Mouse (Mus musculus) heart, postnatal 10 days (tissue): ENCODE data around the gene Evi5. TPM values are rescaled to one million over a fixed set of nuclear protein-coding genes. Genes with fewer than 3 reads are reported as not detected.

Experiments used
- DNase-seq, 2 experiments: peaks; one replicate each; pipeline ENCODE4 v3.0.0; 2021
- intact Hi-C: fragments of 180-260 bp; cut with DNase I; formaldehyde crosslinking; loops from one replicate; pipeline ENCODE4 v1.15.1; 2025
- total RNA-seq, 2 experiments: library from RNA; stranded (reverse); gene quantifications; 2 replicates each; pipeline ENCODE4 v1.2.3; 2021

The Evi5 gene
- total RNA-seq, 2 experiments from 2014 or later, result 38.8 to 39.6 TPM

DNA sequence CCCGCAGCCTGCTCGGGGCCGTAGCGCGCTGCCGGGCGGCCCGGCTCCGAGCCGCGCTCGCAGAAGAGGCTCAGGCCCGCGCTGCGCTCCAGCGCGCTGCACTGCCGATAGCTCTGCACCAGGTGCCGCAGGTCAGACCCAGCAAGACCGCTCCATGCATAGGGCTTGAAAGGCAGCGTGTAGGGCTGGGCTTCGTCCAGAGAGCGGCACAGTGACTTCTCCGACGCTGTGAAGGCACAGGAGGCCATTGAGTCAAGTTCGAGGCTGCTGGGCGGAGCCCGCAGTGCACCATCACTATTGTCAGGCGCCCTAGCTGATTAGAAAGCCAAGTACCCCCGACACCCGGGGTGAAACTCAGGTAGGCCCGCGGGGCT is 153.3 kb downstream of the Evi5 start:
- DNase-seq, result peak in 1 of 2 experiments; percentile 12
- intact Hi-C loops, result no loop called here

DNA sequence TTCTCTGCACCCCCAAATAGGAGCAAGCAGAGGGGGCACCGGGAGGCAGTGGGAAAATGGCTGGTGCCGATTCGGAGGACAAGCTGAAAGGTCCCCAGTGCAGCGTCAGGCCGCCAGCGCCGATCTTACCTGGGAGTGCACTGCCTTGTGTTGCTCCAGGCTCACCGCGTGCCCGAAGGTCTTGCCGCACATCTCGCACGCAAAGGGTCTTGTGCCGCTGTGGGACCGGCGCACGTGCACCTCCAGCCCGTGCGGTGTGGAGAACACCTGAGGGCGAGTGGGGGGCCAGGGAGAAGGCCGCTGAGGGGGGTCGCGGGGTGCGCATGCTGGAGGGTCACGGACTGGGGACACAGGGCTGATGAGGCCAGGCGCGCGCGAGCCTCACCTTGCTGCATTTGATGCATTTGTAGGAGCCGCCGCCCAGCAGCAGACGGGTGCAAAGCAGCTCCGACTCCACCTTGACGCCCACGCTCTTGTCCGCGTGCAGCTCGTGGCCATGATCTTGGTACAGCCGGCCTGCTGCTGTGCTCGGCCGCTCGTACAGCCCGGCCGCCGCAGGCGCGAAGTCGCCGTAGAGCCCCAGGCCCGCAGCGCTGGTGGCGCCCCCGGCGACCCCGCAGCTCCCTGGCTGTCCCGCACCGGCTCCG is 153.8 kb downstream of the Evi5 start:
- DNase-seq, result peak in 1 of 2 experiments; percentile 15
- intact Hi-C loops, result no loop called here

DNA sequence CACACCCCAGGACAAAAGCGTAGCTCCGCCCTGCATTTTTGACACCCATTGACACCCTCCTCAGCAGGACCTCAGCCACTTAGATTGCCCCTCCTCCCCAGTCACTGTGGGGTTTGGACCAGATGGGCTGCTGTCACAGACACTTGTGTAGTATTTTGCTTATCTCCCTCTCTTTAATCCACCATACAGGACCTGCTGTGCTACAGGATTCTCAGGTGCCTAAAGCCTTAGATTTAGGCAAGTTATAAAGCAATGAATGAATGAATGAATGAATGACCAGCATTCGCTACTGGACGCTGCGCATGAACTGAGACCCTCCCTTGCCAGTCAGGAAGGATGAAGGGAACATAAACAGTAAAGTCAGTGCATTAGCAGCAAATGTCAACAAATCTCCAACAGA is 154.4 kb downstream of the Evi5 start:
- DNase-seq, result no peak
- intact Hi-C loops, result no loop called here

DNA sequence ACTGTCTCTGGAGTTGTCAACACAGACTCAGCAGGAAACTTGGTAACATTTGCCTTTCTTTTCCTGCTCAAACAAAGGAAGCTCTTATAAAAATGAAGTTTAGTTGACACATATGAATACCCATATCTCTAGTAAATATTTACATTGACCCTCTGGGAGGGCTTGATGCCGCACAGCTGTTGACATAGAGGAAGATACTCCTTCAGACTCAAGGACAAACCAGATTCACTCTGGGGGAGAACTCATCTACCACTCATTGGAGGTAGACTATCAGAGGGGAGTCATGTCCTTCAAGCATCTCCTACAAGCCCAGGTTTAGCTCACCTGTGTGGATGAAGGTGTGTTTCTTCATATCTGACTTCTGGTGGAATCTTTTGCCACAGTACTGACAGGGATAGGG is 155.1 kb downstream of the Evi5 start:
- intact Hi-C loops, result no loop called here
- DNase-seq, result no peak

DNA sequence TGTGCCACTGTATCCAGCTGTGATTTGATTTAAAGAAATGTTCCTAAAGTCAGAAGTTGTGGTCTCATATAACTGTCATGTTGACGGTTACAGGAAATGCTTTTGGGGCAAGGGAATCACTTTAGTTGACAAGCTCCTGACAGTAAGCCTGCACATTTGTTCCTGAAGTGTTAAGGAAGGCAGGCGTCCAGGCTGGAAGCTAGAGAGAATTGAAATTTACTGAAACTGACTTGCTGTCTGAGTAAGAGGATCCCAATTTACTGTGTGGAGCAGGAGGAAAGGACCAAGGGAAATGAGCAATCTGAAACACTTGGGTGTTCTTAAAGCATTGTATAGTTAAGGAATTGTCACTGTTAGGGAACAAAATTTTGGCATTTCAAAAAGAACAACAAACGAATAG is 155.7 kb downstream of the Evi5 start:
- intact Hi-C loops, result no loop called here
- no peak for DNase-seq

DNA sequence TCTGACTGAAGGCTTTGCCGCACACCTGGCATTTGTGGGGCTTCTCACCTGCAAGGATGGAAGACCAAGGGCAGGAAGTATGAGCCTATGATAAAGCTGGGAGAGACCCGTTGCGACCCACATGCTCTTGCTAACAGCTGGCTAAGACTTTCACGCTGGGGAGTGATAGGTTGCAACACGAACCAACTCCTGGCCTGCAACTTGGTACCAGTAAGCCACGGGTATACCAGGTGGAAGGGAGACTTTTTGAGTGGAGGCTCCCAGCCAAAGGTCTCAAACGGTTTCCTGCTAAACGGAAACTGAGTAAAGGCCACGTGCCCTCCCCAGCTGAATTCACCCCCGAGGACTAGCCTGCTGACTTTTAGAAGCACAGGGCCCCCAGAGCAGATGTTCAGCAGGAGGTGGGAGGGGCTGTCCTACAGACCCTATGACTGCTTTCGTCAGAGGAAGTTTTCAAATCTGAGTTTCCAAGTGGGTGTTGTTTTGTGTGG is 157.0 kb downstream of the Evi5 start:
- intact Hi-C loops, result no loop called here
- DNase-seq, result no peak

DNA sequence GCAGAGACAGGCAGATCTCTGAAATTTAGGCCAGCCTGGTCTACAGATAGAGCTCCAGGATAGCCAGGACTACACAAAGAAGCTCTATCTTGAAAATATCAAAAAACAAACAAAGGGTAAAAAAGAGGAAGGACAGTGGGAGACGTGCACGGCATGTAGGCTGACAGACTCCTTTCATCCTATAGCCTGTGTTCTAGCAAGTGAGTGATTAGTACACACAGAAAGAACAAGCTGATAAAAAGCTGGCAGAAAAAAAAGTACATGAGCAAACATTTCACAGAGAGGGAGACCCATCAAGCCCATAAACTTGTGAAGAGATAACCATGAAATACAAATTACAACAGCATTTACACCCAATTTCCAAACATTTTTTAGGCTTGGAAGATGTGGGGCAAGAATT is 163.2 kb downstream of the Evi5 start:
- DNase-seq, result no peak
- intact Hi-C loops, result no loop called here

DNA sequence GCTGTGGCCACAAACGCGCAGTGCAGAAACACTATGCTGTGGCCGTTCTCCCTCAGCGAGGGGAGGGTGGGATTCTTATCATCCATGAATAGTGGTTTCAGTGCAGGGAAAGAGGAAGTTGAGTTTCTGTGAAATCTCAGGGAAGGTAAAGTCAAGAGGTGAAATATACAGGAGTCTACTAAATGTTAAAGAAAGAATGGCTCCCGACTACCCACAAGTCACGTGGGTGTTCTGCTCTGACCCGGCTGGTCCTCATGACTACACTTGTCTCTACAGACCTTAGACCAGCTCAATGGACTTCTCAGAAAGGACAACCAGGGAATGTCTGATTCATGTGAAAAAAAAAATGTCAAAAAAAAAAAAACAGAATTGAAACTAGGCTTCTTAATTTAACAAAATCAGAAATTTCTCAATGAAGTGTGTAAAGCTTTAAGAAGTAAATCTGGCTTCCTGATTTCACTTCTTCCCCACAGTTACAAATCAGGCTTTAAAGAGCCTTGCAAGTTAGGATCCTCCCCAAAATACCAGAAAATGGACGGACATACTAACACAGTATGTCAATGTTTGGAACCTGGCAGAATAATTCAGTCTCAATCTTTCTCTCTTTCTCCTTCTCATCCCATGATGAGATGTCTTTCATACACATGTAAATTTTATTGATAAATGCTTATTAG is 166.6 kb downstream of the Evi5 start:
- DNase-seq, result no peak
- intact Hi-C loops, result no loop called here

DNA sequence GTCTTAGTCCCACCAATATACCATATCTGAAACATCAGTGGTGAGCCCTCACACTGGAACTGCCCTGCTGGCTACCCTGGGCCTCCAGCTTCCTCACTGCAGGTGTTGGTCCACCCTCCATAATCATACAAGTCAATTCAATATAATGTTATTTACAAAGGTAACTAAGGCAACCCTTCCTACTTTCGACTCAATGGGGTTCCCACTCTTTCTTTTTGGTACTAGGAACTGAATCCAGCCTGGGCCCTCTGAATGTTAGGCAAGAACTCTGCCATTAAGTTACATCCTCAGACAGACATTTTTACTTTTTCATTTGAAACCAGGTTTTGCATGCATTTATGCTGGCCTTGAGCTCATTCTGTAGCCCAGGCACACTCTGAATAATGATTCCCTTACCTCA is 168.6 kb downstream of the Evi5 start:
- intact Hi-C loops, result no loop called here
- no peak for DNase-seq

DNA sequence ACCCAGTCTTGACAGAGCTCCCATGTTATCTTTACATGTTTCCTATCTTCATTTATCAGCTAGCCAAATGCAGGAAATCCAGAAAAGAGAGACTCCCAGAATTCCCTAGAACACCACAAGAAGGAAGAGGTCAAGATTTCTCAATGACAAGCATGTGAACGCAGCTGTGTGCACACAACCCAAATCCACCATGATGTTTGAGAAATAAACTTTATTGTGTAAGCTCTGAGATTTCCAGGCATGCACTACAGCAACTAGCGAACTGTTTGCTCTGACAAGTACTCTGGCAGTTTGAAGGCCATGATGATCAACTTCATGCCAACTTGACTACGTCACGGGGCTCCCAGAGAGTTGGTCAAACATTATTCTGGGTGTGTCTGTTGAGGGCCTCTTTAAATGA is 169.2 kb downstream of the Evi5 start:
- no peak for DNase-seq
- intact Hi-C loops, result no loop called here

DNA sequence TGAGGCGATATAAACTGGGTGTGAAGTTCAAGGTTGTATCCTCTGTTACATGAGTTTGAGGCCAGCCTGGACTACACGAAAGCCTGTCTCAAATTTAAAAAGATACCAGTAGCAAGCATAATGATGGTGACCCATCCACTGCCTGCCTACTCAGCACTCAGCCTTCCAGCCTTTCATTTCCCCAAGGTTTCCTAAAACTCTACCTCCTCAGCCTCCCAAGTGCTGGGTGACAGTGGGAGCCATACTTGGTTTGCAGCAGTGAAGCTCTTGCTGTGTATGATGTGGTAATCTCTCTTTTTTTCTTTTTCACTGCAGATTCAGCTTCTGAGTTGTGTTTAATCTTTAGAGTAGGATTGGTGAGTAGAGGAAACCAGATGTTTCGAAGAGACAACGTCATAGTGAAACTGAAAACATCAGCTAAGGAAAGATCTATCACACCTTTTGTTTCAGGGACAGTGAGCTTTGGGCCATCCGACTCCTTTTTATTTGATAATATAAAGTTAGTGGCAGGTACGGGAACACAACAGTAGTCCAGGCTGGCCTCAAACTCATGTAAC is 171.6 kb downstream of the Evi5 start:
- intact Hi-C loops, result no loop called here
- no peak for DNase-seq

DNA sequence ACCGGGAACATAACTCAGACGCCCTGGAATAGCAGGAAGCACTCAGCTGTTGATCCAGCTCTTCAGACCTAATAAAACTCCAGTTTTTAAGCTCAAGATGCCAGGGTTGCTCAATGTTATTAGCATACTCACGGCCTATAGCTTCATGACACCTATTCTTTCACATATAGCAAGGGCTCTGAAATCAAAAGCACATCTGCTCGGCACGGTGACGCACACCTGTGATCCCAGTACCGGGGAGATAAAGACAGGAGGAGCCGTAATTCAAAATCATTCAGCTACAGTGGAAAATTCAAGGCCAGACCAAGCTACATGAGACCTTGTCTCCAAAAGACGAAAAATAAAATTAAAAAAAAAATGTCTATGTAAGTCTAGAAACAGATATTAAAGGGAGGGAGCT is 173.2 kb downstream of the Evi5 start:
- no peak for DNase-seq

DNA sequence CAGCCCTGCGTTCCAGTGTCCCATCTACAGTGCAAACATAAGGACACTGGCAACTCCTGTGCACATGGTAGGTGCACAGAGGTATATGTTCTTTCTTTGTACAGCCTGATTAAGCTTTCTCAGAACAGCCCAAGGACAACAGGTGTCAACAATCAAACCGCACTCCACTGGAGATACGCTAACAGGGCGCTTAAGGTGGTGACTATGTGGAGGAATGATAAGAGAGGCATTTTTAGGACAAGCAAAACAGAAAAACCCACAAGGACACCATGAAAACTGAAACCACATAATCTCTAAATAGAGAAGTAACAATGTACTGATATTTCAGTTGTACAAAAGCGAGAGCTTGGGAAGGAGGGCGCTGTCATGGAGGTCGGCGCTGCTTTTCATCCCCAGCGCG is 174.0 kb downstream of the Evi5 start:
- peak in 1 of 2 experiments; percentile 10 for DNase-seq
- intact Hi-C loops, result no loop called here

More for the DNA sequence above, 173.2 kb downstream of the Evi5 start:
- intact Hi-C loops, result no loop called here

DNA sequence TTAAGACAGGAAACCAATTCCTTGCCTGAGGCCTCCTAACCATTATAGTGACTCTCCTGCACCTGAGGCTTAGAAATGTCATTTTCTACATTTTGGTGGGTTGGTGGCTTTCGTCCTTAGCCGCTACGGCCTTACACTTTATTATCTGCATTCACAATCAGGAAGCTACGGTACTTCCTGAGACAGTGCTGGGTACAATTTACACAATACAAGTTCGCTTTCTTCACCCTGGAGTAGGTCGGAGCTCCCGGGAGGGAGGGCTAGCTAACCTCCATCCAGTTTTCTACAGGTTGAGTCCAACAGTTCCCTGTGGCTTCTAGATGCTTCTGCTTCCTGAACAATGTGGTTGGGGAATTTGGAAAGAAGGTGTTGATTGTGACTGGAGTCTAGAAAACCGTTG is 176.0 kb downstream of the Evi5 start:
- intact Hi-C loops, result no loop called here
- DNase-seq, result no peak

DNA sequence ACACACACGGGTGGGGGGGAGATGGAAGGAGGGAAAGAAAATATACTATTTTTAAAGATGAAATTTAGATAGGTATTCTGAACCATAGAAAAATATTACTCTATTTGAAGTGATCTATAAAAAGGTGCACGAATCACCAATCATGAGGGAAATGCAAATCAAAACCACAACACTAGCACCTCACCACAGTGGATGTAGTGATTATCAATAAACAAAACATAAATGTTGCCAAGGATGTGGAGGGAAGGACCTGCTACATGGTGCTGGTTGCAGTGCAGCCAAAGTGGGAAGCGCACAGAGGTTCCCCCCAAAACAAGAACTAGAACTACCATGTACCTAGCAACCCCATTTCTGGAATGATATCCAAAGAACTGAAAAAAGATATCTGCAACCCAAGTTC is 179.9 kb downstream of the Evi5 start:
- intact Hi-C loops, result no loop called here
- DNase-seq, result no peak

Other genes with a start within 250 kb of the Evi5 start
- gene Gfi1, start 149.1 kb downstream of the Evi5 start, total RNA-seq, result under 1 TPM; 0.25 to 0.41 TPM
- gene Ube2d2b, start 45.0 kb downstream of the Evi5 start, total RNA-seq, result not detected
- gene Rpl5, start 25.4 kb upstream of the Evi5 start, total RNA-seq, result 10 to 100 TPM; 54.4 to 56.2 TPM
- 10 to 100 TPM in 1 of 2 experiments, 1 to 10 TPM in 1; 9.0 to 10.4 TPM for gene Fam69a, start 112.0 kb upstream of the Evi5 start, total RNA-seq
- gene Mtf2, start 190.6 kb upstream of the Evi5 start, total RNA-seq, result 10 to 100 TPM; 19.7 to 24.9 TPM